Mouse (Mus musculus) G1E (cell line): ENCODE measurements around the gene Zfp473.

ENCODE experiments used
- CTCF ChIP-seq: IDR thresholded peaks from 2 replicates; pipeline ENCODE4 v1.5.1; 2012; ENCODE audit warnings: low read depth, low read length, inconsistent platforms, mixed read lengths
- TAL1 ChIP-seq: conservative IDR thresholded peaks from 2 replicates; pipeline ENCODE4 v1.6.1; 2012; ENCODE audit warnings: low read depth, low read length, inconsistent platforms, mixed read lengths

- no peak for TF ChIP-seq CTCF
- TF ChIP-seq TAL1: no peak
These were observed 23.7 kb downstream of the Zfp473 start for GRCm38 (mm10) chr7:44727151-44727550.
